Mouse (Mus musculus) heart, adult 2 months (tissue): ENCODE measurements around the gene Txn1.

ENCODE experiments used
- EP300 ChIP-seq: fragments of 200-500 bp; IDR thresholded peaks from 2 replicates; pipeline ENCODE4 v1.6.1; 2011; ENCODE audit warnings: low read depth, low read length, control low read depth; ENCODE audit not compliant: insufficient read depth
- POLR2A ChIP-seq: fragments of 200-500 bp; IDR thresholded peaks from 2 replicates; pipeline ENCODE4 v1.6.1; 2011; ENCODE audit warnings: mild to moderate bottlenecking, low read depth, low read length, control low read depth; ENCODE audit not compliant: insufficient read depth

DNA sequence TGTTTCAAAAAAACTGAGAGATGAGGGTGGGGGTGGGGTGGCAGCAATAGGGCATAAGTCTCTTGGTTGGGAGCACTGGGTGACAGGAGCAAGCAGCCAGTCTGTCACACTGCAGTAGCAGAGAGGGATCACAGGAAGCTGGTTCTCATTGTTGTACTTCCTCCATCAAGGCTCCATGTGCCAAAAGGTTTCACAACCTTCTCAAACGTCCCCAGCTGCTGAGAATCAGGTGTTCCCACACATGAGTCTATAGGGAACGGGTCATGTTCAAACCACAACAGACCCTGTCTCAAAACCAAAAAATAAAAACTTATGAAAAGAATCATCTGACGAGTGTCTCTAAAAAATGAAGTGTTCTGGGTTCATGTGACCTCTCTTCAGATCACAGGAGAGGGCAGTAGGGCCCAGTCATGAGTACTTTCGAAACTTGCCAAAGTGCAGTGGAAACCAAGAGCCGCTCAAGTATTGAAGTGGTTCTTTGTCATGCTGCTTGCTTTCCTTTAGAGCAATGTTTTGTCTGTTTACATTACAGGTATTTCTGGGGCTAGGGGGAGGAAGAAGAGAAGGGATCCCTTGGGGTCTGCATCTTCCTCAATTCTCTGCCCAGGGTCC, 25.5 kb downstream of the Txn1 start:
- no peak for TF ChIP-seq POLR2A
- TF ChIP-seq EP300 = no peak
